Mouse (Mus musculus): ENCODE results near the gene Slc4a5. TPM values are rescaled to one million over a fixed set of nuclear protein-coding genes. Genes with fewer than 3 reads are reported as not detected.

Slc4a5 gene
- polyA plus RNA-seq (2017; shearing (Covaris generic)): 0.39 TPM

DNA sequence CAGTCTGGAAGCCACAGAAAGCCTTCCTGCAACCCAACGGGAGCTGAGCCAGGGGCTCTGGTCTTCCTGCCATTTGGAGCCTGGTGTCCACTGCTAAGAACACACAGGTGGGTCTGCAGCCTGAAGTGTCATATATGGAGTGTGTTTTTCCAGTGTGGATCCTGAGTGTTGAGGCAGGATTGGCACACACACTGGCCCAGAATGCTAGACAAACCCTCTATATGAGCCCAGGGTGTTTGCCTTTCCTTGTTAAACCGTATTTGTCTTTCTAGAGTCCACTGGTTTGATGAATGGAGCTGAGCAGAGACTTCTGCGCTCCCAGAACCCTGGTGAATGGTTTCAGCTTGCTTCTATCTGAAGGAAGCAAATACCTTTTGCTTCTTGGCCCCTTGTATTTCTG lies at the start of gene Slc4a5:
TSS of gene Slc4a5 (plus strand) at position 15 of the 400 bp plus-strand sequence.

GRCm38 (mm10) chr6:83325525-83326393 lies 106.1 kb downstream of the Slc4a5 start, which contains the start of the genes Mthfd2 and Mob1a:
Mthfd2 (minus strand) TSS chr6:83325908.
Mob1a (plus strand) TSS chr6:83326016.

GRCm38 (mm10) chr6:83348873-83349272 lies 129.2 kb downstream of the Slc4a5 start, which contains the start of gene Bola3:
Bola3 (plus strand) TSS chr6:83349147.

Other genes with a start within 250 kb of the Slc4a5 start
- 46.0 TPM for gene Dok1, start 186.4 kb upstream of the Slc4a5 start, polyA plus RNA-seq (2017; shearing (Covaris generic))
- gene Loxl3, start 185.7 kb upstream of the Slc4a5 start, polyA plus RNA-seq (2017; shearing (Covaris generic)): 0.32 TPM
- 474 TPM for gene Aup1, start 165.3 kb upstream of the Slc4a5 start, polyA plus RNA-seq (2017; shearing (Covaris generic))
- gene Htra2, start 164.6 kb upstream of the Slc4a5 start, polyA plus RNA-seq (2017; shearing (Covaris generic)): 68.6 TPM
- 2.6 TPM for gene Dqx1, start 162.0 kb upstream of the Slc4a5 start, polyA plus RNA-seq (2017; shearing (Covaris generic))
- 0.12 TPM for gene Tlx2, start 149.5 kb upstream of the Slc4a5 start, polyA plus RNA-seq (2017; shearing (Covaris generic))
- 39.7 TPM for gene Pcgf1, start 142.0 kb upstream of the Slc4a5 start, polyA plus RNA-seq (2017; shearing (Covaris generic))
- 0.22 TPM for gene Lbx2, start 133.5 kb upstream of the Slc4a5 start, polyA plus RNA-seq (2017; shearing (Covaris generic))
- 9.6 TPM for gene Ccdc142, start 118.2 kb upstream of the Slc4a5 start, polyA plus RNA-seq (2017; shearing (Covaris generic))
- 14.8 TPM for gene Gm42688, start 118.2 kb upstream of the Slc4a5 start, polyA plus RNA-seq (2017; shearing (Covaris generic))
- 56.1 TPM for gene Mrpl53, start 110.8 kb upstream of the Slc4a5 start, polyA plus RNA-seq (2017; shearing (Covaris generic))
- 129 TPM for gene Mogs, start 104.3 kb upstream of the Slc4a5 start, polyA plus RNA-seq (2017; shearing (Covaris generic))
- gene Wbp1, start 98.3 kb upstream of the Slc4a5 start, polyA plus RNA-seq (2017; shearing (Covaris generic)): 66.9 TPM
- gene Ino80b, start 94.4 kb upstream of the Slc4a5 start, polyA plus RNA-seq (2017; shearing (Covaris generic)): 50.5 TPM
- gene Rtkn, start 84.4 kb upstream of the Slc4a5 start, polyA plus RNA-seq (2017; shearing (Covaris generic)): 0.84 TPM
- 0.57 TPM for gene Wdr54, start 63.4 kb upstream of the Slc4a5 start, polyA plus RNA-seq (2017; shearing (Covaris generic))
- not detected for gene 1700003E16Rik, start 63.4 kb upstream of the Slc4a5 start, polyA plus RNA-seq (2017; shearing (Covaris generic))
- gene Dctn1, start 53.9 kb upstream of the Slc4a5 start, polyA plus RNA-seq (2017; shearing (Covaris generic)): 83.8 TPM
- gene Mthfd2, start 106.1 kb downstream of the Slc4a5 start, polyA plus RNA-seq (2017; shearing (Covaris generic)): 72.1 TPM
- gene Mob1a, start 106.2 kb downstream of the Slc4a5 start, polyA plus RNA-seq (2017; shearing (Covaris generic)): 160 TPM
- 102 TPM for gene Bola3, start 129.3 kb downstream of the Slc4a5 start, polyA plus RNA-seq (2017; shearing (Covaris generic))
- 66.2 TPM for gene Tet3, start 239.3 kb downstream of the Slc4a5 start, polyA plus RNA-seq (2017; shearing (Covaris generic))